Mouse (Mus musculus): ENCODE results near the gene Erp29. TPM values are rescaled to one million over a fixed set of nuclear protein-coding genes. Genes with fewer than 3 reads are reported as not detected.

The Erp29 gene
- total and polyA plus RNA-seq, 3 experiments = 204 to 258 (median 252) TPM

GRCm38 (mm10) chr5:121438756-121439155 is 13.6 kb downstream of the Erp29 start:
- no peak for DNase-seq (ENCODE audit: extremely low read depth)
- peaks cover 74 to 95% of the 10 kb centered on the region in 2 experiments for H3K36me3 ChIP-seq (replicated peaks in 1 of 2; ENCODE audit: control insufficient read depth in 1 of 2, insufficient read depth in 1 of 2, low read length in 1 of 2)
- dilution Hi-C loops (cut with MboI; ENCODE audit: extremely low pct_ligation_motif_present, extremely low pct_unique_long_range_greater_than_20kb, low sequenced_read_pairs) = no loop called here

GRCm38 (mm10) chr5:121438131-121438530 is 14.2 kb downstream of the Erp29 start:
- dilution Hi-C loops (cut with MboI; ENCODE audit: extremely low pct_ligation_motif_present, extremely low pct_unique_long_range_greater_than_20kb, low sequenced_read_pairs) = no loop called here
- Histone ChIP-seq H3K9ac (ENCODE audit: insufficient read depth, low read depth) (no peak overlapping the region), H3K4me2 (ENCODE audit: insufficient read depth, low read depth, poor library complexity, severe bottlenecking) (no peak overlapping the region), H3K79me2 (replicated peaks; ENCODE audit: control insufficient read depth, extremely low read depth, insufficient read depth, poor library complexity, severe bottlenecking) (no peaks in the 10 kb centered on the region), H3K4me3 (replicated peaks in 1 of 3; ENCODE audit: low read depth in 2 of 3, low read length in 2 of 3, poor library complexity in 1 of 3) (no peak overlapping the region), H3K36me3 (replicated peaks in 1 of 2; ENCODE audit: control insufficient read depth in 1 of 2, insufficient read depth in 1 of 2, low read length in 1 of 2) (peaks cover 76 to 97% of the 10 kb centered on the region in 2 experiments), H3K27me3 (replicated peaks) (no peaks in the 10 kb centered on the region), H3K9me3 (replicated peaks; ENCODE audit: low read length) (no peaks in the 10 kb centered on the region), H3K4me1 (ENCODE audit: control insufficient read depth in 1 of 2, insufficient read depth in 2 of 2) (peaks cover 4 to 40% of the 10 kb centered on the region in 2 experiments), H3K27ac (ENCODE audit: insufficient read depth, low read depth) (peak overlapping the region; percentile 76)
- in situ Hi-C loops (cut with MboI; ENCODE audit: low pct_ligation_motif_present, low pct_unique_long_range_greater_than_20kb, low sequenced_read_pairs) = no loop called here
- TF ChIP-seq ETS1 (conservative IDR thresholded peaks at IDR 0.05; ENCODE audit: low read depth, low read length) = no peak
- no peak for TF ChIP-seq MXI1 (IDR thresholded peaks at IDR 0.05; ENCODE audit: low read depth, low read length)
- TF ChIP-seq USF1 (IDR thresholded peaks at IDR 0.05; ENCODE audit: low read depth, low read length) = no peak
- TF ChIP-seq BHLHE40 (IDR thresholded peaks at IDR 0.05; ENCODE audit: low read depth, low read length) = no peak
- no peak for TF ChIP-seq NELFE (IDR thresholded peaks at IDR 0.05; ENCODE audit: low read depth, low read length)
- no peak for TF ChIP-seq CTCF (conservative IDR thresholded peaks at IDR 0.05 in 1 of 2, IDR thresholded peaks at IDR 0.05 in 1 of 2; ENCODE audit: low read depth in 2 of 2, low read length in 2 of 2)
- DNase-seq (ENCODE audit: extremely low read depth) = no peak

More at GRCm38 (mm10) chr5:121438756-121439155, 13.6 kb downstream of the Erp29 start:
- H3K27me3 ChIP-seq (replicated peaks) = no peaks in the 10 kb centered on the region
- peaks cover 4 to 43% of the 10 kb centered on the region in 2 experiments for H3K4me1 ChIP-seq (ENCODE audit: control insufficient read depth in 1 of 2, insufficient read depth in 2 of 2)
- in situ Hi-C loops (cut with MboI; ENCODE audit: low pct_ligation_motif_present, low pct_unique_long_range_greater_than_20kb, low sequenced_read_pairs) = no loop called here
- no peak overlapping the region for H3K4me2 ChIP-seq (ENCODE audit: insufficient read depth, low read depth, poor library complexity, severe bottlenecking)
- H3K27ac ChIP-seq (ENCODE audit: insufficient read depth, low read depth) = peak overlapping the region; percentile 79
- no peak overlapping the region for H3K4me3 ChIP-seq (replicated peaks in 1 of 3; ENCODE audit: low read depth in 2 of 3, low read length in 2 of 3, poor library complexity in 1 of 3)
- no peak overlapping the region for H3K9ac ChIP-seq (ENCODE audit: insufficient read depth, low read depth)
- no peaks in the 10 kb centered on the region for H3K9me3 ChIP-seq (replicated peaks; ENCODE audit: low read length)
- TF ChIP-seq PAX5 (IDR thresholded peaks at IDR 0.05; ENCODE audit: low read length) = no peak
- TF ChIP-seq CTCF (conservative IDR thresholded peaks at IDR 0.05 in 1 of 2, IDR thresholded peaks at IDR 0.05 in 1 of 2; ENCODE audit: low read depth in 2 of 2, low read length in 2 of 2) = no peak
- TF ChIP-seq MEF2A (IDR thresholded peaks at IDR 0.05; ENCODE audit: borderline replicate concordance, low read depth, low read length) = no peak
- TF ChIP-seq POLR2AphosphoS2 (IDR thresholded peaks at IDR 0.05; ENCODE audit: low read depth, low read length) = no peak
- no peak for TF ChIP-seq ELF1 (IDR thresholded peaks at IDR 0.05; ENCODE audit: low read depth, low read length)
- TF ChIP-seq NRF1 (IDR thresholded peaks at IDR 0.05; ENCODE audit: low read depth, low read length) = no peak
- TF ChIP-seq NELFE (IDR thresholded peaks at IDR 0.05; ENCODE audit: low read depth, low read length) = no peak
- H3K79me2 ChIP-seq (replicated peaks; ENCODE audit: control insufficient read depth, extremely low read depth, insufficient read depth, poor library complexity, severe bottlenecking) = no peaks in the 10 kb centered on the region

- Histone ChIP-seq H3K9me3 (replicated peaks; ENCODE audit: low read length) (no peaks in the 10 kb centered on the region), H3K79me2 (replicated peaks; ENCODE audit: control insufficient read depth, extremely low read depth, insufficient read depth, poor library complexity, severe bottlenecking) (0 out of 2 replicates have a peak, but pooled peaks cover 3% of the 10 kb centered on the region), H3K9ac (ENCODE audit: insufficient read depth, low read depth) (no peak overlapping the region), H3K36me3 (replicated peaks in 1 of 2; ENCODE audit: control insufficient read depth in 1 of 2, insufficient read depth in 1 of 2, low read length in 1 of 2) (peaks cover 91 to 98% of the 10 kb centered on the region in 2 experiments), H3K27ac (ENCODE audit: insufficient read depth, low read depth) (no peak overlapping the region), H3K4me1 (ENCODE audit: control insufficient read depth in 1 of 2, insufficient read depth in 2 of 2) (peaks cover 0 to 9% of the 10 kb centered on the region in 2 experiments; a peak in 1 of 4 replicates), H3K4me2 (ENCODE audit: insufficient read depth, low read depth, poor library complexity, severe bottlenecking) (no peak overlapping the region), H3K4me3 (replicated peaks in 1 of 3; ENCODE audit: low read depth in 2 of 3, low read length in 2 of 3, poor library complexity in 1 of 3) (no peak overlapping the region), H3K27me3 (replicated peaks) (no peaks in the 10 kb centered on the region)
- dilution Hi-C loops (cut with MboI; ENCODE audit: extremely low pct_ligation_motif_present, extremely low pct_unique_long_range_greater_than_20kb, low sequenced_read_pairs) (no loop called here), in situ Hi-C loops (cut with MboI; ENCODE audit: low pct_ligation_motif_present, low pct_unique_long_range_greater_than_20kb, low sequenced_read_pairs) (no loop called here)
- TF ChIP-seq MXI1 (IDR thresholded peaks at IDR 0.05; ENCODE audit: low read depth, low read length) (no peak), ZKSCAN1 (IDR thresholded peaks at IDR 0.05; ENCODE audit: borderline replicate concordance, low read depth, low read length) (no peak), ZC3H11A (IDR thresholded peaks at IDR 0.05; ENCODE audit: low read depth, low read length) (no peak), SMC3 (IDR thresholded peaks at IDR 0.05; ENCODE audit: low read depth, low read length) (no peak)
- no peak for DNase-seq (ENCODE audit: extremely low read depth)
These were observed 23.4 kb downstream of the Erp29 start for GRCm38 (mm10) chr5:121428954-121429353.
